Mouse (Mus musculus) kidney, postnatal 14 days (tissue): ENCODE data around the gene Oard1.

ENCODE experiments used
- DNase-seq: peaks from one replicate; pipeline ENCODE4 v3.0.0; 2022; ENCODE audit warnings: mixed read lengths

Gene Oard1

DNA sequence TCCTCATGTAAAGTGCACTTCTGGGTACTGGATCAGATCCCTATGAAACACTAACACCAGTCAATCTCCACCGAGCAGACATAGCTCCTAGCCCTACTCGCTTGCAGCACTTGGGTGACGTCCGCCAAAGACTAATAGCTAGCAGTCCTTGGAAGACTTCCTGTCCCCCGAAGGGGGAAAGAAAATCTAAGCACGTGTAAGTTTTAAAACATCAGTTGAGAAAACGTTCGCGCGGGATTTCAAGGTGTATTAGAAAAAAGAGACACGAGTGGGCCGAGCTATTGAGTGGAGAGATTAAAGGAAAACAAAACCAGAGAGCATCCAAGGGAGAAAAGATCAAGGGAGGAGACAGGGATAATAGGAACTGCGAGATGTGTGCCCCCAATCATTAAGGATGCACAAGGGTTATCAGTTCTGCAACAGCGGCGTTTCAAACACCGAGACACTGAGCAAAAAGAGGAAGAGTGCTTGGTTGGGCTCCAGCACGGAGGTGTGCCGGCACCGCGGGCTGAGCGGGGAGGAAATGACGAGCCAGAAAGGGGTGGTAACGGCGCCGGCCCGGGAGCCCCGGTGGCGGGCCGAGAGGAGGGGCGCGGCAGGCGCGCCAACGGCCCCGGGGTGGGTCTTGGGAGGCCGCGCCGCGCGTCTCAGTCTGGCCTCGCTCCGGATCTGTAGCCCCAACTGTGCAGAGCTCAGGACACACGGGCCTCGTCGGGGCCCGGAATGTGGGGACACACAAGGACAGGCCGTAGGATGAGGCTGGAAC, 1.1 kb upstream of the Oard1 start:
- DNase-seq, result peak; percentile 82

GRCm38 (mm10) chr17:48410299-48410785, 528 bp downstream of the Oard1 start:
- DNase-seq, result no peak

- no peak for DNase-seq
Observed at GRCm38 (mm10) chr17:48411241-48411640, 1.4 kb downstream of the Oard1 start.

- DNase-seq, result no peak
Observed at GRCm38 (mm10) chr17:48416011-48416410, 6.2 kb downstream of the Oard1 start.

DNA sequence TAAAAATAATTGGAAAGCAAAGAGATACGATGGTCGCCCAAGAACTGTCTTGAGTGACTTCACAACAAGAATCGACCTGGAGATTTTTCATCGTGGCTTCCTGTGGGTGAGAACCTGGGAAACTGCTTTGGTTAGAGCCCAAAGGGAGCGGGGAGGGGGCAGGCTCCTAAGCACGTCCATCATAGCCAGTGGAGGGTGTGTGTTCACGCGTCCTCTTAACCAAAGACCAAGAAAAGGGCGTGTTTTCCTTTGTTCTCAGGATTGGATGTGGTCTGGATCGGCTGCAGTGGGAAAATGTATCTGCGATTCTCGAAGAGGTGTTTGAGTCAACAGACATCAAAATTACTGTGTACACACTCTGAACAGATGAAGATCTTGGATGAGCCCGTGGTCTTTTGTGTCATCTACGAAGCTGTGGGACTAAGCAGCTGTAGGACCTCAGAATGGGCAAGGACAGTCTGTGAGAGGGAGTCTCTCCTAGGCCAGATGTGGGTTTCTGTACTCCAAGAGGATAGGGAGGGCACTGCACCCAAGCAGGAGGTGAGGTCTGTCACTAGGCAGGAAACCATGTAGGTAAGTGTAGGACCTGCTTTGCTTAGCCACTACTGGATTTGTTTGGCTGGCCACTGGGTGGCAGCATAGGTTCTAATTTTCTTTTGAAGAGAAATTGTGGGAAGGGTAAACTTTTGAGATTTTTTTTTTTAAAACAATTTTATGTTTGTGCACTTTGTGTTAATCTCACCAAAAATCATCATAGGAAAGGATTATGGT, 6.8 kb downstream of the Oard1 start:
- DNase-seq, result peak; percentile 75

DNA sequence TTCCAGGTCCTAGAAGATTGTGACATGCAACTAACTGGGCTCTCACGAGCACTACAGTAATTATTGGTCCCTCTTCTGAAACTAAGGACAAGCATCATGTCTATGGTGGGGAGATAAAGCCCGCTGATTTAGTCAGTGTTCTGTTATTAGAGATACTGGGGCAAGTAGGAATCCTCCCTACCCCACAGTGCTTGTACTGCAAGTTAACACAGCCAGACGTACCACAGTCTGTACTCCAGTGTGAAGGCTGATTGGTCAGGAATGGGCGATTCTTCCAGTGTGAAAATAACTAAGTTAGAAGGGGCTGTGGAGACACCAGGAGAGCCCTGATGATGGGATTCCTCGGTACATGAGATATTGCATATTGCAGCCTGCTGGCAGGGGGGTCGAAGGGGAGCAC, 7.7 kb downstream of the Oard1 start:
- DNase-seq, result no peak

DNA sequence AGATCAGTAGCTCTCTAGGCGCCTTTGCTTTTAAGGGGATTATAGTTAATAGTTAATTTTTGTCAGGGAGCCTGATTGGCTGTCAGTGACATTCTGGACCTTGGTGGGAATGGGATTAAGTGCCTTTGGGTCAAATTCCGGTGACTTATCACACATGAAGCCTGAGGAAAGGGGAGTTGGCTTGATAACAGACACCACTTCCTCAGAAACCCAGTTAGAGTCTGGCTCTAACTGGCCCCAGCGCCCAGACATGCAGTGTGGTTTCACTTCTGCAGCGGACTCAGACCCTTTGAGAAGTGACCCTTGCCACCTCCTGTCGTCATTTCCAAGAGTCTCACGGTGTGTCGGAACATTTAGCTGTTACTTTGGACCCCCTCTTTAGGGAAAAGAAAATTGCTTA, 8.4 kb downstream of the Oard1 start:
- peak; percentile 64 for DNase-seq

- DNase-seq, result no peak
Observed at GRCm38 (mm10) chr17:48418781-48419180, 9.0 kb downstream of the Oard1 start.

DNA sequence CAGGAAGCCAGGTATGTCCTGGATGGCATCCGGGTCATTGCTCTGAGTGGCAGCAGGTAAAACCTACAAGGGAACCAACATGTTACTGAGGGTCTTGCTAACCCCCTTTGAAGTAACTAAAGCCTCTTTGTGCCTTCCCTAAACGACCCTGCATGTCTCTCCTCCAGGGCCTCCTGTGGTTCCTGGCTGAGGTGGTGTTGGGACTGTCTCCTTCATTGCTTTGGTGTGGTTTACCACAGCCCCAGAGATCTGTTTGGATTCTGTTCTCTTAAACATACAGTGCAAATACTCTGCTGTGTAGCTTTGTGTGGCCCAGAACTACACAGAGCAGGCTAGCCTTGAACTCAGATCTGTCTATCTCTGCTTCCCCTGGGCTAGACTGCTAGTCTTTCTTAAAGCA, 9.8 kb downstream of the Oard1 start:
- no peak for DNase-seq

GRCm38 (mm10) chr17:48424237-48424636, 14.4 kb downstream of the Oard1 start:
- no peak for DNase-seq

- DNase-seq, result no peak
Observed at GRCm38 (mm10) chr17:48425823-48426612, 16.2 kb downstream of the Oard1 start.

GRCm38 (mm10) chr17:48426991-48427750, 17.4 kb downstream of the Oard1 start:
- no peak for DNase-seq

DNA sequence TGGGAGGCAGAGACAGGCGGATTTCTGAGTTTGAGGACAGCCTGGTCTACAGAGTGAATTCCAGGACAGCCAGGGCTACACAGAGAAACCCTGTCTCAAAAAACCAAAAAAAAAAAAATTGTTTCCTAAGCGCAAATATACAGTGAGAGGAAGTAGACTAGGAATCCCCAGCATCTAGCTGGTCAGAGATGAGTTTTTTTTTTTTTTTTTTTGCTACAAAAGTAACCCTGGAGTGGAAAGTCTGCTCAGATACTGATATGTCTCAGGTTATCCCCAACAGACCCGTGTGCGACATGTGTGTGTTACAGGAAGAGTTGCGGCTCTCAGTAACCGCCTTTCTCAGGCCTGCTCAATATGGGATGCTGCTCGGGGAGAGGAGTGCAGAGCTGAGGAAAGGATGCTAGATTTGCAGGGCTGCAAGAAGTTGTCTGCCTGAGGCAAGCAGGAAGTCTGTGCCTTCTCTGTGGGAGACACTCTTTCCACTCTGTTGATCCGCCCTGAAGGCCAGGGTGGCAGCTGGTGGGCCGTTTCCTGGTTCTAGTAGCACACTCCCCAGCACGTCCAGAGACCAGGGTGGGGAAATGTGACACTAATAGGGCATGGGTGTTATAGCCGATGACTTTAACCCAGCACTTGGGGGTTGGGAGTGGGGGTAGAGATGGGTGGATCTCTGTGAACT, 18.2 kb downstream of the Oard1 start:
- DNase-seq, result no peak

- DNase-seq, result no peak
Observed at GRCm38 (mm10) chr17:48430394-48430793, 20.6 kb downstream of the Oard1 start.

GRCm38 (mm10) chr17:48431054-48431453, 21.2 kb downstream of the Oard1 start:
- DNase-seq, result no peak

DNA sequence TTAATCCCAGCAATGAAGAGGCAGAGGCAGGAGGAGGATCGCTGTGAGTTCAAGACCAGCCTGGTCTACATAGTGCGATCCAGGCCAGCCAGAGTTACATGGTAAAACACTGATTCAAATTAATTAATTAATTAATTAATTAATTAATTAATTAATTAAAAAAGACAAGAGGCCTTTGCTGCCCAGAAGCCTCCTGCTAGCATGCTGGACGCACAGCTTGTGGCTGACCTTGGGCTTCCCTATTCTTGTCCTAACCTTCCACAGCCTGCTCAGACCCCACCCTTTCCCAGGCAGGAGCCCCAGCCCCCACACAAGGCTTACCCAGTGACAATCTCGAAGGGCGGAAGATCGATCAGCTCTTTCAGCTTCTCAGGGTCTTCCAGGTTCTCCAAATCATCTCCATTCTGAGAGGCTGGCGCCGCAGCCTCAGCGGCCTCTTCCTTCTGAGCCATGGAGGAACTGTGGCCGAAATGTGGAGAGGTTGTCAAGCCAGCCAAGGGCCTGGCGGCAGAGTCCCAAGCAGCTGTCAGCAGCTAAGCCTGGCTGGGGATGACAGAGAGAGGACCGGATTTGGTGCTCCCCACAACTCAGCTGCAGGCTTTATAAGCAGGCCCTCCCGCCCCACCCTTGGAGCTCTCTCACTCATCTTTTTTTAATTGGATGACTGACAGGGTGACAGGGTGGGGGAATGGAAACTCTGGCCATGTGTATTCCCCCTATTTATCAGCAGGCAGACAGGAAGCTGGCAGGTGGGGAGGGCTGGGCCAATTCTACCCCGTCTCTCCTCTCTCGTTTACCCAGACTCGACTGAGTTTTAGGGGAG, 22.6 kb downstream of the Oard1 start, which contains the start of gene Apobec2:
TSS of gene Apobec2 (minus strand) at position 773 of the 823 bp plus-strand sequence.
- DNase-seq, result no peak

DNA sequence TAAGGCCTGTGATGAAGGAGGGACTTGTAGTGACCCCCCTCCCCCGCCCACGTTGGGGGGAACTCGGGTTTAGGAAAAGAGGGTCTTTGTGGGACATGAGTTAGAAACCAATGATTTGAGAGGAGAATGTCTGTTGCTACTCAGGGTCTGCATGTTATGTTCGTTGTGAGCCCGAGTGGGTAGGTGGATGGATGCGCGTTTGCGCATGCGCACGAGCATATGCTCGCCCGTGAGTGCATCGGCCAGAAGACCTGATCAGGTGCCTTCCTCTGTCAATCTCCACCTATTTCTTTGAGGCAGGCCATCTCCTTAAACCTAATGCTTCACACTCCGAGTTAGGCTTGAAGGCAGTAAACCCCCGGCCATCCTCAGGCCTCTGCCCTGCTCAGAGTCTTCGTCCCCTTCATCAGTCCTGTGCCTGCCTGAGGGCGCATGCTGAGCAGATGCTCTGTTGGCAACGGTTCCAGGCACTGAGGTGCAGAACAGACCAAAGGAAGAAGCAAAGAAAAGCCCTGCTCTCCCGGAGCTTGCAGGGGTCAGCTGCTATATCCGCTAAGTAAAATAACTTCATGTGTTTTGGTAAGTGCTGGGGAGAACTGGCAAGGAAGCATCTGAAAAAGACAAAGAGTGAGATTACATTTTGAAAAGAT, 23.3 kb downstream of the Oard1 start:
- no peak for DNase-seq

- DNase-seq, result no peak
Observed at GRCm38 (mm10) chr17:48433689-48434330, 24.0 kb downstream of the Oard1 start.

GRCm38 (mm10) chr17:48434479-48434878, 24.7 kb downstream of the Oard1 start:
- DNase-seq, result no peak

- no peak for DNase-seq
Observed at GRCm38 (mm10) chr17:48436487-48436886, 26.7 kb downstream of the Oard1 start.
